Mouse (Mus musculus): ENCODE data around the gene Col4a3bp.

GRCm38 (mm10) chr13:96536821-96537572 is 5.4 kb upstream of the Col4a3bp start:
- TF ChIP-seq CTCF (IDR thresholded peaks at IDR 0.05; ENCODE audit: borderline replicate concordance, control insufficient read depth, extremely low read depth, insufficient read depth, low read length, poor library complexity) (no peak), POLR2A (IDR thresholded peaks at IDR 0.05; ENCODE audit: control insufficient read depth, extremely low read depth, insufficient read depth, low read length, poor library complexity) (no peak)
